Mouse (Mus musculus): ENCODE data around the gene Gdf7.

Gene Gdf7

GRCm38 (mm10) chr12:8301841-8302431 is at the start of gene Gdf7:
Gene Gdf7 (minus strand): TSS chr12:8301954.
- DNase-seq (ENCODE audit: low read depth, low spot score), result no peak

- no peak for DNase-seq (ENCODE audit: low read depth, low spot score)
Observed at GRCm38 (mm10) chr12:8351025-8351903, 49.5 kb upstream of the Gdf7 start.

GRCm38 (mm10) chr12:8348733-8349513 is 47.2 kb upstream of the Gdf7 start:
- DNase-seq (ENCODE audit: low read depth, low spot score), result no peak

GRCm38 (mm10) chr12:8347746-8348462 is 46.1 kb upstream of the Gdf7 start:
- DNase-seq (ENCODE audit: low read depth, low spot score), result no peak

GRCm38 (mm10) chr12:8345539-8345938 is 43.8 kb upstream of the Gdf7 start:
- DNase-seq (ENCODE audit: low read depth, low spot score), result no peak

- DNase-seq (ENCODE audit: low read depth, low spot score), result no peak
Observed at GRCm38 (mm10) chr12:8344897-8345296, 43.1 kb upstream of the Gdf7 start.

- no peak for DNase-seq (ENCODE audit: low read depth, low spot score)
Observed at GRCm38 (mm10) chr12:8343381-8343780, 41.6 kb upstream of the Gdf7 start.

- no peak for DNase-seq (ENCODE audit: low read depth, low spot score)
Observed at GRCm38 (mm10) chr12:8341008-8341407, 39.3 kb upstream of the Gdf7 start.

GRCm38 (mm10) chr12:8339591-8340319 is 38.0 kb upstream of the Gdf7 start:
- no peak for DNase-seq (ENCODE audit: low read depth, low spot score)

GRCm38 (mm10) chr12:8338918-8339317 is 37.2 kb upstream of the Gdf7 start:
- no peak for DNase-seq (ENCODE audit: low read depth, low spot score)

GRCm38 (mm10) chr12:8338491-8338890 is 36.7 kb upstream of the Gdf7 start:
- no peak for DNase-seq (ENCODE audit: low read depth, low spot score)

- DNase-seq (ENCODE audit: low read depth, low spot score), result no peak
Observed at GRCm38 (mm10) chr12:8337286-8338060, 35.7 kb upstream of the Gdf7 start.

GRCm38 (mm10) chr12:8336601-8337285 is 35.0 kb upstream of the Gdf7 start:
- no peak for DNase-seq (ENCODE audit: low read depth, low spot score)

GRCm38 (mm10) chr12:8335503-8335902 is 33.7 kb upstream of the Gdf7 start:
- DNase-seq (ENCODE audit: low read depth, low spot score), result no peak

GRCm38 (mm10) chr12:8334261-8334660 is 32.5 kb upstream of the Gdf7 start:
- DNase-seq (ENCODE audit: low read depth, low spot score), result no peak

- no peak for DNase-seq (ENCODE audit: low read depth, low spot score)
Observed at GRCm38 (mm10) chr12:8333617-8334016, 31.9 kb upstream of the Gdf7 start.

- DNase-seq (ENCODE audit: low read depth, low spot score), result no peak
Observed at GRCm38 (mm10) chr12:8332174-8332542, 30.4 kb upstream of the Gdf7 start.

- no peak for DNase-seq (ENCODE audit: low read depth, low spot score)
Observed at GRCm38 (mm10) chr12:8331489-8332173, 29.9 kb upstream of the Gdf7 start.

GRCm38 (mm10) chr12:8329236-8329635 is 27.5 kb upstream of the Gdf7 start:
- DNase-seq (ENCODE audit: low read depth, low spot score), result no peak
